Mouse (Mus musculus): ENCODE results near the gene Limk2. TPM values are rescaled to one million over a fixed set of nuclear protein-coding genes. Genes with fewer than 3 reads are reported as not detected.
A peak's percentile ranks its signal among the peaks of the same experiment; 100 is the strongest.

Gene Limk2
- total RNA-seq (2021) = 100 to 1,000 TPM; 135 to 140 TPM

- intact Hi-C loops (cut with DNase I) = no loop called here
- peak; percentile 95 for DNase-seq
These were observed at the start of gene Limk2 for GRCm38 (mm10) chr11:3408997-3409732. Limk2 (minus strand) TSS chr11:3409189.

GRCm38 (mm10) chr11:3458428-3459104, 49.6 kb upstream of the Limk2 start:
- intact Hi-C loops (cut with DNase I) = no loop called here
- no peak for DNase-seq

GRCm38 (mm10) chr11:3456354-3456753, 47.4 kb upstream of the Limk2 start:
- intact Hi-C loops (cut with DNase I) = no loop called here
- DNase-seq = peak; percentile 77

- intact Hi-C loops (cut with DNase I) = no loop called here
- no peak for DNase-seq
These were observed 45.5 kb upstream of the Limk2 start for GRCm38 (mm10) chr11:3454506-3454905.

- DNase-seq = peak; percentile 25
- intact Hi-C loops (cut with DNase I) = no loop called here
These were observed 44.5 kb upstream of the Limk2 start for GRCm38 (mm10) chr11:3453467-3453866.

GRCm38 (mm10) chr11:3452769-3453168, 43.8 kb upstream of the Limk2 start:
- peak; percentile 26 for DNase-seq

GRCm38 (mm10) chr11:3452167-3452639, 43.2 kb upstream of the Limk2 start, which contains the start of gene Rnf185:
Rnf185 (minus strand) TSS chr11:3452363.
- DNase-seq = peak; percentile 94
- intact Hi-C loops (cut with DNase I) = no loop called here

More at GRCm38 (mm10) chr11:3452769-3453168, 43.8 kb upstream of the Limk2 start:
- intact Hi-C loops (cut with DNase I) = no loop called here

- intact Hi-C loops (cut with DNase I) = no loop called here
- DNase-seq = no peak
These were observed 42.7 kb upstream of the Limk2 start for GRCm38 (mm10) chr11:3451701-3452163.

- intact Hi-C loops (cut with DNase I) = no loop called here
- no peak for DNase-seq
These were observed 35.9 kb upstream of the Limk2 start for GRCm38 (mm10) chr11:3444875-3445274.

GRCm38 (mm10) chr11:3443091-3443490, 34.1 kb upstream of the Limk2 start:
- intact Hi-C loops (cut with DNase I) = no loop called here
- no peak for DNase-seq

GRCm38 (mm10) chr11:3442677-3443076, 33.7 kb upstream of the Limk2 start:
- intact Hi-C loops (cut with DNase I) = no loop called here
- DNase-seq = no peak

- peak; percentile 54 for DNase-seq
- intact Hi-C loops (cut with DNase I) = no loop called here
These were observed 32.9 kb upstream of the Limk2 start for GRCm38 (mm10) chr11:3441696-3442443.

- DNase-seq = no peak
- intact Hi-C loops (cut with DNase I) = no loop called here
These were observed 28.6 kb upstream of the Limk2 start for GRCm38 (mm10) chr11:3437621-3438020.

- DNase-seq = no peak
- intact Hi-C loops (cut with DNase I) = no loop called here
These were observed 24.8 kb upstream of the Limk2 start for GRCm38 (mm10) chr11:3433809-3434208.

- DNase-seq = no peak
- intact Hi-C loops (cut with DNase I) = no loop called here
These were observed 23.1 kb upstream of the Limk2 start for GRCm38 (mm10) chr11:3431976-3432603.

GRCm38 (mm10) chr11:3431515-3431914, 22.5 kb upstream of the Limk2 start:
- no peak for DNase-seq
- intact Hi-C loops (cut with DNase I) = no loop called here

GRCm38 (mm10) chr11:3428632-3429031, 19.6 kb upstream of the Limk2 start:
- DNase-seq = no peak
- intact Hi-C loops (cut with DNase I) = no loop called here

- DNase-seq = no peak
- intact Hi-C loops (cut with DNase I) = no loop called here
These were observed 18.8 kb upstream of the Limk2 start for GRCm38 (mm10) chr11:3427697-3428230.

GRCm38 (mm10) chr11:3422242-3422641, 13.3 kb upstream of the Limk2 start:
- DNase-seq = no peak
- intact Hi-C loops (cut with DNase I) = no loop called here

GRCm38 (mm10) chr11:3418741-3419140, 9.8 kb upstream of the Limk2 start:
- intact Hi-C loops (cut with DNase I) = no loop called here
- DNase-seq = no peak
